Mouse (Mus musculus): ENCODE data around the gene Best2.

DNA sequence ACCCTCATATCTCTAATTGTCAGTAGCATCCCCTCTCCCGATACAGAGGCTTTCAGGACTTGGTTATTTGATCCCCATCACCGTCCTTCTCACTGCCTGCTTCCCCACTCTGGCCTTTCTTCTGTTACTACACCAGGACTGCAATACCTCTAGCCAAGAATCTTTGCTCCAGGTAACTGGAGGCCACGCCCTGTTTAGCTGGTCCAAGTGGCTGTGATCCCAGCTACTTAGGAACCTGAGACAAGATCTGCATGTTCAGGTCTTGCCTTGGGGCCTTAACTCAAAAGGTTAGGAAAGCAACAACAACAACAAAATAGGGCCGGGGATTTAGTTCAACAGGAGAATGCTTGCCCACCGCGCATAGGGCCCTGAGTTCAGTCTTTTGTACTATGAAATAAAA, 29.3 kb upstream of the Best2 start:
- no peak for TF ChIP-seq POLR2A (IDR thresholded peaks at IDR 0.05; ENCODE audit: insufficient read depth, low read depth, low read length)
- no peak for TF ChIP-seq CTCF (IDR thresholded peaks at IDR 0.05; ENCODE audit: insufficient read depth, low read depth, low read length)

All from olfactory bulb, adult 2 months (tissue).